Mouse (Mus musculus): ENCODE measurements around the gene A830005F24Rik.

DNA sequence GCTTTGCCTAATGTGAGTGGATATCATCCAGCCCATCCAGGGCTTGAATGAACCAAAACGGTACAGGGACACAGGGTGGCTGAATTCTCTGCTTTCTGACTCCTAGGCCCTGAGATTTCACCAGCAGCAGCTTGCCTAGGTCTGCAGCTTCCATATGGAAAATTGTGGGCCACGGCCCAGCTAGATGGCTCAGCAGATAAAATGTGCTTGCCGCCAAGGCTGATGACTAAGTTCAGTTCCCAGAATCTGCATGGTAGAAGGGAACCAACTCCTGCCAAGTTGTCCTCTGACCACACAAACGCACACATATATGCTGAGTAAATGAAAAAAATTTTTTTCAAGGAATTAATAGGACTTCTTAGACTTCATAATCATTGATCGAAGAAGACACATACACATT lies 34.9 kb downstream of the A830005F24Rik start:
- no peak for TF ChIP-seq CTCF (IDR thresholded peaks at IDR 0.05; ENCODE audit: low read depth)
- no peak for TF ChIP-seq EP300 (IDR thresholded peaks at IDR 0.05; ENCODE audit: low read depth)

All from liver, postnatal 0 days (tissue).